ENCODE assay signal across 18 mouse cellular contexts in genomic region chr6:5470480-5471318, GRCm38 (mm10). TPM values are rescaled to one million over a fixed set of nuclear protein-coding genes. Genes with fewer than 3 reads are reported as not detected.
A peak's percentile ranks its signal among the peaks of the same experiment; 100 is the strongest.
DNase-seq lines count a peak whose midpoint lies in the region; ATAC-seq lines count a peak whose summit lies in the region.
"Had no signal": no experiment of that assay in that cellular context is flagged by ENCODE, and none has a peak within 500 bp of the region (broad histone marks: within the 10 kb centered on the region; RNA-seq: fewer than 3 reads in every experiment).

No protein-coding gene starts in this region.

- no peaks in the 10 kb centered on the region for H3K4me1 ChIP-seq in hindbrain, embryonic 16.5 days (ENCODE audit: control insufficient read depth, insufficient read depth, low read depth, low read length)
- H3K4me1 ChIP-seq in hindbrain, embryonic 13.5 days (replicated peaks): no peaks in the 10 kb centered on the region
- no peaks in the 10 kb centered on the region for H3K4me1 ChIP-seq in midbrain, embryonic 13.5 days (replicated peaks)
- peaks cover 6% of the 10 kb centered on the region for H3K4me1 ChIP-seq in midbrain, embryonic 10.5 days
- H3K4me1 ChIP-seq in forebrain, embryonic 15.5 days: no peaks in the 10 kb centered on the region
- no peaks in the 10 kb centered on the region for H3K4me1 ChIP-seq in kidney, embryonic 16.5 days (ENCODE audit: insufficient read depth, low read length)
- H3K4me1 ChIP-seq: heart, embryonic 12.5 days; intestine, embryonic 15.5 days; liver, embryonic 13.5 days; stomach, embryonic 15.5 days had no signal

- no peak for DNase-seq in midbrain, embryonic 10.5 days (ENCODE audit: low spot score)
- no peak for DNase-seq in cerebellum, adult 9-10 months
- DNase-seq: adrenal gland, adult 8-10 months; cerebellum, adult 2 months; gastrocnemius, postnatal 36 days; layer of hippocampus, postnatal 36 days; liver, embryonic 13.5 days; lung, postnatal 14 days; spleen, adult 18-20 months had no signal

- no peak overlapping the region for H3K4me3 ChIP-seq in hindbrain, embryonic 16.5 days (ENCODE audit: low read length)
- H3K4me3 ChIP-seq in hindbrain, embryonic 13.5 days: no peak overlapping the region
- H3K4me3 ChIP-seq in midbrain, embryonic 13.5 days (replicated peaks): no peak overlapping the region
- no peak overlapping the region for H3K4me3 ChIP-seq in midbrain, embryonic 10.5 days
- H3K4me3 ChIP-seq in forebrain, embryonic 15.5 days: no peak overlapping the region
- H3K4me3 ChIP-seq in kidney, embryonic 16.5 days (ENCODE audit: low read length): no peak overlapping the region
- H3K4me3 ChIP-seq: erythroblast, embryonic 14.5 days; heart, embryonic 12.5 days; intestine, embryonic 15.5 days; liver, embryonic 13.5 days; stomach, embryonic 15.5 days had no signal

- peak; percentile 79 for ATAC-seq in hindbrain, embryonic 16.5 days
- ATAC-seq in hindbrain, embryonic 13.5 days (ENCODE audit: low FRiP score): no peak
- peak; percentile 75 for ATAC-seq in midbrain, embryonic 13.5 days
- ATAC-seq in forebrain, embryonic 15.5 days (replicated peaks): peak; percentile 80
- ATAC-seq in kidney, embryonic 16.5 days (ENCODE audit: low FRiP score, low TSS enrichment): no peak
- ATAC-seq: intestine, embryonic 15.5 days had no signal

- no peak overlapping the region for H3K9ac ChIP-seq in hindbrain, embryonic 16.5 days (ENCODE audit: low read depth, low read length)
- H3K9ac ChIP-seq in hindbrain, embryonic 13.5 days: no peak overlapping the region
- H3K9ac ChIP-seq in midbrain, embryonic 13.5 days (replicated peaks): no peak overlapping the region
- H3K9ac ChIP-seq in forebrain, embryonic 15.5 days (replicated peaks): no peak overlapping the region
- H3K9ac ChIP-seq in kidney, embryonic 16.5 days (replicated peaks; ENCODE audit: low read length): no peak overlapping the region
- H3K9ac ChIP-seq: heart, embryonic 12.5 days; intestine, embryonic 15.5 days; liver, embryonic 13.5 days; stomach, embryonic 15.5 days had no signal

- no peaks in the 10 kb centered on the region for H3K27me3 ChIP-seq in hindbrain, embryonic 16.5 days (replicated peaks; ENCODE audit: control insufficient read depth, insufficient read depth, low read length)
- no peaks in the 10 kb centered on the region for H3K27me3 ChIP-seq in hindbrain, embryonic 13.5 days
- H3K27me3 ChIP-seq in midbrain, embryonic 13.5 days: no peaks in the 10 kb centered on the region
- H3K27me3 ChIP-seq in midbrain, embryonic 10.5 days (ENCODE audit: low read depth, poor library complexity, severe bottlenecking): no peaks in the 10 kb centered on the region
- no peaks in the 10 kb centered on the region for H3K27me3 ChIP-seq in forebrain, embryonic 15.5 days
- H3K27me3 ChIP-seq in kidney, embryonic 16.5 days (ENCODE audit: insufficient read depth, low read length): no peaks in the 10 kb centered on the region
- H3K27me3 ChIP-seq: heart, embryonic 12.5 days; intestine, embryonic 15.5 days; liver, embryonic 13.5 days; stomach, embryonic 15.5 days had no signal

- H3K36me3 ChIP-seq in hindbrain, embryonic 16.5 days (ENCODE audit: control insufficient read depth, insufficient read depth, low read length): no peaks in the 10 kb centered on the region
- H3K36me3 ChIP-seq in hindbrain, embryonic 13.5 days: no peaks in the 10 kb centered on the region
- H3K36me3 ChIP-seq in midbrain, embryonic 13.5 days: no peaks in the 10 kb centered on the region
- H3K36me3 ChIP-seq in midbrain, embryonic 10.5 days: no peaks in the 10 kb centered on the region
- H3K36me3 ChIP-seq in forebrain, embryonic 15.5 days: no peaks in the 10 kb centered on the region
- H3K36me3 ChIP-seq in kidney, embryonic 16.5 days (ENCODE audit: insufficient read depth, low read length): no peaks in the 10 kb centered on the region
- H3K36me3 ChIP-seq: heart, embryonic 12.5 days; intestine, embryonic 15.5 days; liver, embryonic 13.5 days; stomach, embryonic 15.5 days had no signal

- H3K4me2 ChIP-seq in hindbrain, embryonic 16.5 days (ENCODE audit: low read length): no peak overlapping the region
- no peak overlapping the region for H3K4me2 ChIP-seq in hindbrain, embryonic 13.5 days
- no peak overlapping the region for H3K4me2 ChIP-seq in midbrain, embryonic 13.5 days (replicated peaks)
- no peak overlapping the region for H3K4me2 ChIP-seq in forebrain, embryonic 15.5 days (replicated peaks)
- no peak overlapping the region for H3K4me2 ChIP-seq in kidney, embryonic 16.5 days (replicated peaks; ENCODE audit: low read depth, low read length)
- H3K4me2 ChIP-seq: heart, embryonic 12.5 days; intestine, embryonic 15.5 days; liver, embryonic 13.5 days; stomach, embryonic 15.5 days had no signal

- no peak overlapping the region for H3K27ac ChIP-seq in hindbrain, embryonic 16.5 days (ENCODE audit: low read depth, low read length)
- H3K27ac ChIP-seq in hindbrain, embryonic 13.5 days: no peak overlapping the region
- H3K27ac ChIP-seq in midbrain, embryonic 13.5 days: no peak overlapping the region
- no peak overlapping the region for H3K27ac ChIP-seq in midbrain, embryonic 10.5 days (replicated peaks)
- H3K27ac ChIP-seq in forebrain, embryonic 15.5 days (replicated peaks): no peak overlapping the region
- no peak overlapping the region for H3K27ac ChIP-seq in kidney, embryonic 16.5 days (ENCODE audit: low read length)
- H3K27ac ChIP-seq: intestine, embryonic 15.5 days; liver, embryonic 13.5 days; stomach, embryonic 15.5 days had no signal

- H3K9me3 ChIP-seq in hindbrain, embryonic 16.5 days (ENCODE audit: control insufficient read depth, low read length): no peaks in the 10 kb centered on the region
- H3K9me3 ChIP-seq in hindbrain, embryonic 13.5 days: no peaks in the 10 kb centered on the region
- H3K9me3 ChIP-seq in midbrain, embryonic 13.5 days: no peaks in the 10 kb centered on the region
- 0 out of 2 replicates have a peak, but pooled peaks cover 6% of the 10 kb centered on the region for H3K9me3 ChIP-seq in midbrain, embryonic 10.5 days (replicated peaks)
- H3K9me3 ChIP-seq in forebrain, embryonic 15.5 days: no peaks in the 10 kb centered on the region
- H3K9me3 ChIP-seq in kidney, embryonic 16.5 days (ENCODE audit: low read length): no peaks in the 10 kb centered on the region
- H3K9me3 ChIP-seq: heart, embryonic 12.5 days; intestine, embryonic 15.5 days; liver, embryonic 13.5 days; stomach, embryonic 15.5 days had no signal

- 68% methylated on average over 10 of the region's 10 CpGs for WGBS in hindbrain, embryonic 16.5 days
- WGBS in hindbrain, embryonic 13.5 days: 72% methylated on average over 10 of the region's 10 CpGs
- 57% methylated on average over 10 of the region's 10 CpGs for WGBS in midbrain, embryonic 13.5 days
- 76% methylated on average over 10 of the region's 10 CpGs for WGBS in midbrain, embryonic 10.5 days
- WGBS in forebrain, embryonic 15.5 days: 44% methylated on average over 10 of the region's 10 CpGs
- 87% methylated on average over 10 of the region's 10 CpGs for WGBS in kidney, embryonic 16.5 days

RNA-seq across cellular contexts. Expression of gene Pdk4, which starts 25.4 kb away (rescaled TPM):
- polyA plus RNA-seq in hindbrain, embryonic 16.5 days (2015; fragmentation: Nextera tagmentation; extraction: Ambion mirVana): 1.7 and 2.4 TPM in 2 replicates
- polyA plus RNA-seq in hindbrain, embryonic 13.5 days (2015; fragmentation: Nextera tagmentation; extraction: Ambion mirVana): 1.7 and 2.2 TPM in 2 replicates
- polyA plus RNA-seq in midbrain, embryonic 13.5 days (2015; fragmentation: Nextera tagmentation; extraction: Ambion mirVana): 0.78 and 0.95 TPM in 2 replicates
- 0.23 and 0.83 TPM in 2 replicates for polyA plus RNA-seq in midbrain, embryonic 10.5 days (2016; fragmentation: Nextera tagmentation; extraction: Ambion mirVana)
- polyA plus RNA-seq in forebrain, embryonic 15.5 days (2015; fragmentation: Nextera tagmentation; extraction: Ambion mirVana): 2.0 and 2.4 TPM in 2 replicates
- polyA plus RNA-seq in kidney, embryonic 16.5 days (2015; fragmentation: Nextera tagmentation; extraction: Ambion mirVana): 3.6 and 4.2 TPM in 2 replicates
- polyA plus RNA-seq: erythroblast, embryonic 14.5 days had no signal

Comparison
In these comparisons a context has a peak if more than half of its experiments do, and no peak if none do; other contexts are left out.
1. ATAC-seq: peak in hindbrain, embryonic 16.5 days (single experiment), midbrain, embryonic 13.5 days (single experiment) and forebrain, embryonic 15.5 days (single experiment); none in hindbrain, embryonic 13.5 days (single experiment) and kidney, embryonic 16.5 days (single experiment).